Mouse (Mus musculus): ENCODE data around the gene Me3.

GRCm38 (mm10) chr7:89630796-89631195, 1.4 kb upstream of the Me3 start:
- TF ChIP-seq USF1 (IDR thresholded peaks at IDR 0.05; ENCODE audit: low read depth) (no peak), MYOG (IDR thresholded peaks at IDR 0.05; ENCODE audit: control insufficient read depth, extremely low read depth, insufficient read length) (no peak), CTCF (IDR thresholded peaks at IDR 0.05; ENCODE audit: control insufficient read depth, insufficient read depth, insufficient read length) (no peak), MAX (IDR thresholded peaks at IDR 0.05) (no peak), MYOD1 (IDR thresholded peaks at IDR 0.05; ENCODE audit: control insufficient read depth, insufficient read length, low read depth) (no peak), FOSL1 (IDR thresholded peaks at IDR 0.05; ENCODE audit: insufficient read depth, low read length, poor library complexity, severe bottlenecking) (no peak), CEBPB (IDR thresholded peaks at IDR 0.05; ENCODE audit: low read depth) (no peak)
